ENCODE assay signal across 13 mouse cellular contexts in the genomic region with DNA sequence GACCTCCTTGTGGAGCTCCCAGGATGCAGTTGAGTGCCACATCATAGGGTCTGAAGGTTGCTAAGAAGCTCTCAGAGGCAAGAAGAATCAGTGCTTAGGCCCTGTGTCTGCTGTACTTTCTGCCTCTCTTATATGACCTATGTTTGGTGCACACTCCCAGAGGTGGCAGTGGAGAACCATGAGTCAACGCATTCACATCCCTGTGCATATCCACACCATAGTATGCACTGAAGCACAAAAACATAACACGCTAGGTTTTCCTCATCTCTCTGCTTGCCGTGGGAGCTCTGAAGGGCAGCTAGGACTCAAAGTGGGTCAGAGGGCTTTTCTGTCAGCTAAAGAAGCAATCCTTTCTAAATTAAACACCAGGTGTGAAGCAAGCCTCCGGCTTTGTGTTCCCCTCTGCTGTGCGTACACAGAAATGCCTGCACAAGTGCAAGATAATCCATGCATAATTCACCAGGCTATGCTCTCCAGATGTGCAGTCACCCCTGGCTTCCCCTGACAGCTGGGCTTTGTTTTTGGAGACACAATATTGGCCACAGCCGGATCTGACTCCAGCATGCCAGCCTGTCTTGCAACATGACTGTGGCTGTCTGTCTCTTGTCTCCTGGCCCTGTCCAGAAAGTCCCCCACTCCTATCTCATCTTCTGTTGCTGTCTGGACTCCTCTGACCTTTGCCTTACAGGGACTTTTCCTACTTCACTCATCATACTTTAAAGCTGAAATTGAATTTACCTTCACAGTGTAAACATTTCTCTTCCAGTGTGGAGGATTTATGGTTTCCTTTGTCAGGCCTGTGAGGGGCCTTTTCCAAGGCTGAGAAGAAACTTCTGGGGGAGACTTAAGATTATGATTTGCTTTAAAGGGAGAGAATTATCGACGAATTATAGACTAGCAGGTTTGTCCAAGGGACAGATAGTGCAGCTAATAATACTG.
DNase-seq lines count a peak whose midpoint lies in the region; ATAC-seq lines count a peak whose summit lies in the region.
"Had no signal": no experiment of that assay in that cellular context is flagged by ENCODE, and none has a peak within 500 bp of the region (broad histone marks: within the 10 kb centered on the region; RNA-seq: fewer than 3 reads in every experiment).

No protein-coding gene starts in this region.

- H3K27ac ChIP-seq in embryonic facial prominence, embryonic 12.5 days: peak overlapping the region; percentile 41; the same call in 1 of the 2 replicates
- H3K27ac ChIP-seq in intestine, embryonic 15.5 days: no peak overlapping the region
- H3K27ac ChIP-seq: gastrocnemius, adult 2 months; midbrain, embryonic 12.5 days had no signal

- intact Hi-C loops in left cerebral cortex, postnatal 14 days (cut with DNase I): no loop called here

- 0 out of 2 replicates have a peak, but pooled peaks have one; percentile 15 for ATAC-seq in embryonic facial prominence, embryonic 12.5 days (ENCODE audit: insufficient number of reproducible peaks, insufficient read depth, low FRiP score, low TSS enrichment)
- ATAC-seq in intestine, embryonic 15.5 days: 0 out of 2 replicates have a peak, but pooled peaks have one; percentile 49
- no peak for ATAC-seq in CD4-positive, CD25-positive, alpha-beta regulatory T cell, adult 4 months

- DNase-seq in kidney, postnatal 10 days: peak; percentile 26
- DNase-seq in kidney, adult 11 months: no peak
- DNase-seq in mesoderm, embryonic 11.5 days (ENCODE audit: low read depth, low spot score): peak; percentile 73
- no peak for DNase-seq in left cerebral cortex, postnatal 14 days (ENCODE audit: low spot score in 2 of 2)
- DNase-seq in cerebellum, postnatal 25 days: no peak
- DNase-seq: cerebellum, adult 9-10 months; gastrocnemius, adult 2 months; right cerebral cortex, postnatal 25 days; thymus, postnatal 25 days had no signal

- H3K4me2 ChIP-seq in embryonic facial prominence, embryonic 12.5 days (replicated peaks): no peak overlapping the region
- no peak overlapping the region for H3K4me2 ChIP-seq in intestine, embryonic 15.5 days (replicated peaks)
- H3K4me2 ChIP-seq: midbrain, embryonic 12.5 days had no signal

- H3K4me3 ChIP-seq in embryonic facial prominence, embryonic 12.5 days: no peak overlapping the region
- no peak overlapping the region for H3K4me3 ChIP-seq in intestine, embryonic 15.5 days (replicated peaks)
- H3K4me3 ChIP-seq: gastrocnemius, adult 2 months; midbrain, embryonic 12.5 days had no signal

- H3K9ac ChIP-seq in embryonic facial prominence, embryonic 12.5 days: no peak overlapping the region
- H3K9ac ChIP-seq in intestine, embryonic 15.5 days: no peak overlapping the region
- H3K9ac ChIP-seq: midbrain, embryonic 12.5 days had no signal

- peaks cover 14% of the 10 kb centered on the region for H3K4me1 ChIP-seq in embryonic facial prominence, embryonic 12.5 days
- H3K4me1 ChIP-seq in intestine, embryonic 15.5 days (replicated peaks): peaks cover 4% of the 10 kb centered on the region; the same call in 1 of the 2 replicates

- no peaks in the 10 kb centered on the region for H3K27me3 ChIP-seq in embryonic facial prominence, embryonic 12.5 days
- no peaks in the 10 kb centered on the region for H3K27me3 ChIP-seq in intestine, embryonic 15.5 days (replicated peaks)
- H3K27me3 ChIP-seq: midbrain, embryonic 12.5 days had no signal

- no peaks in the 10 kb centered on the region for H3K36me3 ChIP-seq in embryonic facial prominence, embryonic 12.5 days
- H3K36me3 ChIP-seq in intestine, embryonic 15.5 days: no peaks in the 10 kb centered on the region
- H3K36me3 ChIP-seq: midbrain, embryonic 12.5 days had no signal

- no peaks in the 10 kb centered on the region for H3K9me3 ChIP-seq in embryonic facial prominence, embryonic 12.5 days
- H3K9me3 ChIP-seq in intestine, embryonic 15.5 days: no peaks in the 10 kb centered on the region
- H3K9me3 ChIP-seq: midbrain, embryonic 12.5 days had no signal

- WGBS in embryonic facial prominence, embryonic 12.5 days: 47% methylated on average over 8 of the region's 8 CpGs
- WGBS in intestine, embryonic 15.5 days: 28% methylated on average over 8 of the region's 8 CpGs

Comparison
In these comparisons a context has a peak if more than half of its experiments do, and no peak if none do; other contexts are left out.
1. DNase-seq: peak in kidney, postnatal 10 days (single experiment) and mesoderm, embryonic 11.5 days (single experiment); none in kidney, adult 11 months (single experiment), left cerebral cortex, postnatal 14 days (0 of 2) and cerebellum, postnatal 25 days (0 of 2).